Comparison of ENCODE assay signal across 23 mouse cellular contexts in genomic region chr1:23754967-23755366, GRCm38 (mm10). TPM values are rescaled to one million over a fixed set of nuclear protein-coding genes. Genes with fewer than 3 reads are reported as not detected.
DNase-seq lines count a peak whose midpoint lies in the region; ATAC-seq lines count a peak whose summit lies in the region.
"Had no signal": no experiment of that assay in that cellular context is flagged by ENCODE, and none has a peak within 500 bp of the region (broad histone marks: within the 10 kb centered on the region; RNA-seq: fewer than 3 reads in every experiment).

No protein-coding gene starts in this region.

- peaks cover 14% of the 10 kb centered on the region for H3K27me3 ChIP-seq in forebrain, embryonic 10.5 days (ENCODE audit: poor library complexity, severe bottlenecking)
- peaks cover 5% of the 10 kb centered on the region; the same call in 1 of the 2 replicates for H3K27me3 ChIP-seq in forebrain, embryonic 16.5 days (replicated peaks; ENCODE audit: control insufficient read depth, insufficient read depth, low read length)
- peaks cover 1% of the 10 kb centered on the region; the same call in 1 of the 2 replicates for H3K27me3 ChIP-seq in midbrain, embryonic 11.5 days (ENCODE audit: control insufficient read depth, insufficient read depth, low read length)

- no peaks in the 10 kb centered on the region for H3K36me3 ChIP-seq in forebrain, embryonic 10.5 days (replicated peaks)
- H3K36me3 ChIP-seq in forebrain, embryonic 16.5 days (ENCODE audit: control insufficient read depth, insufficient read depth), result no peaks in the 10 kb centered on the region
- no peaks in the 10 kb centered on the region for H3K36me3 ChIP-seq in midbrain, embryonic 11.5 days (ENCODE audit: control insufficient read depth, insufficient read depth, low read length)
- H3K36me3 ChIP-seq: heart, embryonic 12.5 days; heart, embryonic 15.5 days; hindbrain, embryonic 10.5 days had no signal

- H3K4me3 ChIP-seq in forebrain, embryonic 10.5 days, result no peak overlapping the region
- H3K4me3 ChIP-seq in forebrain, embryonic 16.5 days (replicated peaks; ENCODE audit: low read length), result no peak overlapping the region
- H3K4me3 ChIP-seq in midbrain, embryonic 11.5 days (ENCODE audit: low read depth, low read length), result no peak overlapping the region
- H3K4me3 ChIP-seq: heart, embryonic 12.5 days; heart, embryonic 15.5 days; hindbrain, embryonic 10.5 days had no signal

- WGBS in forebrain, embryonic 10.5 days, result 89% methylated on average over 1 of the region's 1 CpGs
- 94% methylated on average over 1 of the region's 1 CpGs for WGBS in forebrain, embryonic 16.5 days
- 86% methylated on average over 1 of the region's 1 CpGs for WGBS in midbrain, embryonic 11.5 days

- H3K4me1 ChIP-seq in forebrain, embryonic 10.5 days, result no peaks in the 10 kb centered on the region
- H3K4me1 ChIP-seq in forebrain, embryonic 16.5 days (replicated peaks; ENCODE audit: control insufficient read depth, insufficient read depth, low read length), result no peaks in the 10 kb centered on the region
- H3K4me1 ChIP-seq in midbrain, embryonic 11.5 days (ENCODE audit: control insufficient read depth, insufficient read depth, low read length), result no peaks in the 10 kb centered on the region
- H3K4me1 ChIP-seq: heart, embryonic 12.5 days; heart, embryonic 15.5 days; hindbrain, embryonic 10.5 days had no signal

- H3K9ac ChIP-seq in forebrain, embryonic 16.5 days (replicated peaks; ENCODE audit: low read depth, low read length), result no peak overlapping the region
- no peak overlapping the region for H3K9ac ChIP-seq in midbrain, embryonic 11.5 days (ENCODE audit: low read length)
- H3K9ac ChIP-seq: heart, embryonic 12.5 days; heart, embryonic 15.5 days; hindbrain, embryonic 14.5 days had no signal

- no peak for ATAC-seq in forebrain, embryonic 16.5 days
- no peak for ATAC-seq in midbrain, embryonic 11.5 days (ENCODE audit: low FRiP score)
- ATAC-seq: activated CD4-positive, CD25-positive, alpha-beta regulatory T cell, adult 4 months; forebrain, embryonic 14.5 days had no signal

- H3K27ac ChIP-seq in forebrain, embryonic 10.5 days, result no peak overlapping the region
- no peak overlapping the region for H3K27ac ChIP-seq in forebrain, embryonic 16.5 days (ENCODE audit: low read length)
- no peak overlapping the region for H3K27ac ChIP-seq in midbrain, embryonic 11.5 days (ENCODE audit: low read depth, low read length)
- H3K27ac ChIP-seq: heart, embryonic 15.5 days; hindbrain, embryonic 10.5 days; hindbrain, embryonic 14.5 days had no signal

- no peak overlapping the region for H3K4me2 ChIP-seq in forebrain, embryonic 16.5 days (ENCODE audit: low read length)
- H3K4me2 ChIP-seq in midbrain, embryonic 11.5 days, result no peak overlapping the region
- H3K4me2 ChIP-seq: heart, embryonic 12.5 days; heart, embryonic 15.5 days; hindbrain, embryonic 14.5 days had no signal

- H3K9me3 ChIP-seq in forebrain, embryonic 10.5 days, result no peaks in the 10 kb centered on the region
- no peaks in the 10 kb centered on the region for H3K9me3 ChIP-seq in forebrain, embryonic 16.5 days (ENCODE audit: control insufficient read depth, low read length)
- H3K9me3 ChIP-seq in midbrain, embryonic 11.5 days (ENCODE audit: control insufficient read depth, low read length), result no peaks in the 10 kb centered on the region
- H3K9me3 ChIP-seq: heart, embryonic 12.5 days; heart, embryonic 15.5 days; hindbrain, embryonic 10.5 days had no signal

- DNase-seq in forebrain, embryonic 10.5 days (ENCODE audit: extremely low spot score, low spot score), result peak; percentile 3
- DNase-seq in kidney, adult 8-10 months, result peak; percentile 66 to 85
- DNase-seq in kidney, postnatal 4 days, result no peak
- peak; percentile 27 for DNase-seq in kidney, postnatal 10 days
- DNase-seq in kidney, postnatal 36 days, result peak; percentile 51 to 83
- DNase-seq in midbrain, embryonic 11.5 days (ENCODE audit: low spot score, missing footprints), result no peak
- DNase-seq in thymus, postnatal 14 days, result no peak
- DNase-seq: adrenal gland, adult 8-10 months; adrenal gland, postnatal 25 days; cerebellum, adult 11-12 months; cerebellum, adult 8-10 months; cerebellum, postnatal 14 days; gastrocnemius, postnatal 25 days; heart, adult 18-20 months; heart, postnatal 10 days; heart, postnatal 36 days had no signal

RNA-seq across cellular contexts. Expression of gene B3gat2, which starts 6.6 kb away (rescaled TPM):
- 0.55 and 0.77 TPM in 2 replicates for polyA plus RNA-seq in forebrain, embryonic 10.5 days (2016; fragmentation: Nextera tagmentation; extraction: Ambion mirVana)
- polyA plus RNA-seq in forebrain, embryonic 16.5 days (2015; fragmentation: Nextera tagmentation; extraction: Ambion mirVana), result 9.9 and 12.1 TPM in 2 replicates
- polyA plus RNA-seq in midbrain, embryonic 11.5 days (2014; fragmentation: Nextera tagmentation; extraction: Ambion mirVana), result 1.3 and 1.8 TPM in 2 replicates

Comparison
In these comparisons a context has a peak if more than half of its experiments do, and no peak if none do; other contexts are left out.
1. DNase-seq: peak in forebrain, embryonic 10.5 days (single experiment), kidney, adult 8-10 months (2 of 2), kidney, postnatal 10 days (single experiment) and kidney, postnatal 36 days (2 of 2); none in kidney, postnatal 4 days (0 of 2), midbrain, embryonic 11.5 days (single experiment) and thymus, postnatal 14 days (single experiment).